Mouse (Mus musculus): ENCODE measurements around the gene Mast4. TPM values are rescaled to one million over a fixed set of nuclear protein-coding genes. Genes with fewer than 3 reads are reported as not detected.
A peak's percentile ranks its signal among the peaks of the same experiment; 100 is the strongest.
"Not testable (repeated sequence)": the region's sequence is repeated elsewhere in the genome, so short reads cannot be mapped to it uniquely, and the experiment has no call there.

The Mast4 gene
- total RNA-seq, 2 experiments from 2014 or later, result 57.3 to 62.4 TPM

GRCm38 (mm10) chr13:102746803-102747561, 587.3 kb downstream of the Mast4 start:
- Histone ChIP-seq H3K4me3 (no peak overlapping the region), H3K27ac (peak overlapping the region; percentile 77)
- peak in 1 of 2 experiments; percentile 49 for DNase-seq (ENCODE audit: extremely low spot score in 1 of 2, low spot score in 2 of 2)
- TF ChIP-seq CTCF (IDR thresholded peaks at IDR 0.05), result no peak
- intact Hi-C loops (cut with DNase I), result loop anchor here (5.0 kb wide), 3 partner anchors 130 to 835 kb away; no protein-coding TSS in a partner anchor

- DNase-seq (ENCODE audit: extremely low spot score in 1 of 2, low spot score in 2 of 2), result peak; percentile 40 to 58
- H3K27ac ChIP-seq, result peak overlapping the region; percentile 77
These were observed 588.5 kb downstream of the Mast4 start for GRCm38 (mm10) chr13:102745626-102746342.

GRCm38 (mm10) chr13:102745270-102745600, 589.1 kb downstream of the Mast4 start:
- intact Hi-C loops (cut with DNase I), result loop anchor here (1.0 to 5.0 kb wide), 4 partner anchors 67 to 833 kb away; no protein-coding TSS in a partner anchor
- Histone ChIP-seq H3K4me3 (no peak overlapping the region), H3K27ac (peak overlapping the region; percentile 55)
- DNase-seq (ENCODE audit: extremely low spot score in 1 of 2, low spot score in 2 of 2), result no peak
- TF ChIP-seq CTCF (IDR thresholded peaks at IDR 0.05), result no peak

More at GRCm38 (mm10) chr13:102745626-102746342, 588.5 kb downstream of the Mast4 start:
- no peak for TF ChIP-seq CTCF (IDR thresholded peaks at IDR 0.05)
- intact Hi-C loops (cut with DNase I), result loop anchor here (1.0 to 5.0 kb wide), 4 partner anchors 67 to 833 kb away; no protein-coding TSS in a partner anchor
- H3K4me3 ChIP-seq, result no peak overlapping the region

- intact Hi-C loops (cut with DNase I), result loop anchor here (1.0 to 5.0 kb wide), 4 partner anchors 66 to 832 kb away; no protein-coding TSS in a partner anchor
- peak; percentile 91 for TF ChIP-seq CTCF (IDR thresholded peaks at IDR 0.05)
- H3K27ac ChIP-seq, result peak overlapping the region; percentile 55
- no peak overlapping the region for H3K4me3 ChIP-seq
- DNase-seq (ENCODE audit: extremely low spot score in 1 of 2, low spot score in 2 of 2), result peak; percentile 51 to 61
These were observed 589.6 kb downstream of the Mast4 start for GRCm38 (mm10) chr13:102744481-102745269.

GRCm38 (mm10) chr13:102739720-102740535, 594.4 kb downstream of the Mast4 start:
- TF ChIP-seq CTCF (IDR thresholded peaks at IDR 0.05), result no peak

GRCm38 (mm10) chr13:102737811-102738210, 596.5 kb downstream of the Mast4 start:
- Histone ChIP-seq H3K27ac (no peak overlapping the region), H3K4me3 (no peak overlapping the region)
- intact Hi-C loops (cut with DNase I), result no loop called here
- DNase-seq (ENCODE audit: extremely low spot score in 1 of 2, low spot score in 2 of 2), result no peak
- no peak for TF ChIP-seq CTCF (IDR thresholded peaks at IDR 0.05)

More at GRCm38 (mm10) chr13:102739720-102740535, 594.4 kb downstream of the Mast4 start:
- DNase-seq (ENCODE audit: extremely low spot score in 1 of 2, low spot score in 2 of 2), result no peak
- H3K27ac ChIP-seq, result no peak overlapping the region
- H3K4me3 ChIP-seq, result no peak overlapping the region
- intact Hi-C loops (cut with DNase I), result no loop called here

GRCm38 (mm10) chr13:102733063-102733462, 601.2 kb downstream of the Mast4 start:
- no peak for TF ChIP-seq CTCF (IDR thresholded peaks at IDR 0.05)
- no peak overlapping the region for H3K4me3 ChIP-seq
- no peak overlapping the region for H3K27ac ChIP-seq
- intact Hi-C loops (cut with DNase I), result no loop called here
- DNase-seq (ENCODE audit: extremely low spot score in 1 of 2, low spot score in 2 of 2), result no peak

GRCm38 (mm10) chr13:102728951-102729350, 605.3 kb downstream of the Mast4 start:
- DNase-seq (ENCODE audit: extremely low spot score in 1 of 2, low spot score in 2 of 2); H3K4me3 ChIP-seq; intact Hi-C loops (cut with DNase I); H3K27ac ChIP-seq: not testable (repeated sequence)

GRCm38 (mm10) chr13:102728035-102728434, 606.3 kb downstream of the Mast4 start:
- DNase-seq (ENCODE audit: extremely low spot score in 1 of 2, low spot score in 2 of 2), result no peak
- intact Hi-C loops (cut with DNase I), result no loop called here
- no peak overlapping the region for H3K27ac ChIP-seq
- no peak overlapping the region for H3K4me3 ChIP-seq
- TF ChIP-seq CTCF (IDR thresholded peaks at IDR 0.05), result no peak

GRCm38 (mm10) chr13:102726876-102727275, 607.4 kb downstream of the Mast4 start:
- H3K4me3 ChIP-seq, result no peak overlapping the region
- no peak for DNase-seq (ENCODE audit: extremely low spot score in 1 of 2, low spot score in 2 of 2)
- H3K27ac ChIP-seq, result no peak overlapping the region
- intact Hi-C loops (cut with DNase I), result no loop called here
- no peak for TF ChIP-seq CTCF (IDR thresholded peaks at IDR 0.05)

GRCm38 (mm10) chr13:102725906-102726305, 608.4 kb downstream of the Mast4 start:
- DNase-seq (ENCODE audit: extremely low spot score in 1 of 2, low spot score in 2 of 2), result no peak
- intact Hi-C loops (cut with DNase I), result no loop called here
- no peak for TF ChIP-seq CTCF (IDR thresholded peaks at IDR 0.05)
- no peak overlapping the region for H3K4me3 ChIP-seq
- no peak overlapping the region for H3K27ac ChIP-seq
